Mouse (Mus musculus): Measurements from ENCODE around the gene Sar1a. TPM values are rescaled to one million over a fixed set of nuclear protein-coding genes. Genes with fewer than 3 reads are reported as not detected.

The Sar1a gene
- polyA plus RNA-seq (2014; fragmentation: Nextera tagmentation; extraction: Ambion mirVana) = 161 and 246 TPM in 2 replicates

DNA sequence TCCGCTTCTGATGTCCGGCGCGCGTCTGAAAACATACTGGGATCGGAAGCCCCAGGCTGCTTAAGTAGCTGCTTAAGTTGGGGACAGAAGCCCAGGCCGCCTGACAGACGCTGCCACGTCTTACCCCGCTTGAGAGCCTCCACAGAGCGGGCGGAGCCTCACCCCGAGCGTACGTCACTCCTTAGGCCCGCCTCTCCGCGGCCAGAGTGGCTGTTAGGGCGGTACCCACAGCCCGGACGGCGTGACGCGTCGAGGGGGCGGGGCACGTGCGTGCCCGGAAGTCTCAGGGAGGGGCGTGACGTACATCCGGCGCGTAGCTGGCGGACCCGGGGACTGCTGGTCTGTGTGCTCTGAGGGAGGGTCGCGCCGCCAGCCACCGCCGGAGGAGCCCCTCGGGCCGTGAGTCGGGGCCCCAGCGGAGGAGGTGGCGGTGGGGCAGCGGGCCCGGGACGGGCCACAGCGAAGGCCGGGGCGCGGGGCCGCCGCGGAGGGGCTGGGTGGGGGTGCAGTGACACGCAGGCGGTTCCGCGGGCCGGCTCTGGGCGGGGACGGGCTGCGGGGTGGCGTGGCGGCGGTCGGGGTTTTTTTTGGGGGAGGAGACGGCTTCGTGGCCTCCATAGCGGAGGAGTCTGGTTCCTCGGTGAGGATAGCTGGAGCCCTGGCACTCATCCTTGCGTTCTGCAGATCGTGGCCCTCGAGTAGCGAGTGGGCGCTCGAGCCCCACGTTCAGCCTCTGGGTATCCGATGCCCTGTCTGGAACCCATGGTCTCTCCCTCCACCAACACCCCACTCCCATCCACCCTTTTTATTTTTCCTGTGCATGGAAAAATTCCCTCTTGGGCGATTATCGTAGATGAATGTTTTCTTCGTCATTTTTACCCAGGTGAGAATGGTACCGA is at the start of gene Sar1a:
Sar1a (plus strand) TSS at position 285 of the 899 bp plus-strand sequence.
- peaks cover 14% of the 10 kb centered on the region for H3K36me3 ChIP-seq (ENCODE audit: control insufficient read depth, insufficient read depth, low read length)
- peaks cover 7% of the 10 kb centered on the region; the same call in 1 of the 2 replicates for H3K4me1 ChIP-seq (ENCODE audit: control insufficient read depth, insufficient read depth, low read length)
- peak within 1 kb of the TSS; percentile 95 for H3K4me3 ChIP-seq (ENCODE audit: low read length)
- peak within 1 kb of the TSS; percentile 73 for H3K4me2 ChIP-seq (replicated peaks; ENCODE audit: low read depth, low read length)
- H3K9me3 ChIP-seq (ENCODE audit: control insufficient read depth, low read length) = no peaks in the 10 kb centered on the region
- WGBS = under 1% methylated on average over 68 of the region's 84 CpGs
- peak; percentile 100 for ATAC-seq (ENCODE audit: low FRiP score, low TSS enrichment)
- H3K27ac ChIP-seq (ENCODE audit: low read depth, low read length) = peak within 1 kb of the TSS; percentile 76; the same call in 1 of the 2 replicates
- H3K27me3 ChIP-seq (ENCODE audit: control insufficient read depth, insufficient read depth, low read length) = no peaks in the 10 kb centered on the region
- H3K9ac ChIP-seq (ENCODE audit: low read depth, low read length) = peak within 1 kb of the TSS; percentile 95

DNA sequence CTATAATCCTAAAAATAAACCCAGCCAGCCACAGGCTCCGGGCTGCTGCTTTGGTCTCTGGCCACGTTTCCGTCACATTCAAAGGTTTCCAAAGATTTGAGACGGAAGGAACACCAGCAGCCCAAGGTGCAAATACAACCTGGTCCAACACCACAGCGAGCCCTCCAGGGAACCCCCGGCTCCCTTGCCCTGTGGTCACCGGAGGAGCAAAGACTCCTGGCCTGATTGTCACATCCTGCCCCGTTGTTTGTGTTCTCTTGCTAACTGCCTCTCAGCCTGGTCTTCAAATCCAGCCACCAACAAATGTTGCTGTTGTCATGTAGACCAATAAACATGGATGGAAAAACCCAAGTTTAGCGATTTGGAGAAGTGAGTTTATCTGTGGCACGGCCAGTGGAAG is 47.7 kb upstream of the Sar1a start:
- Histone ChIP-seq H3K9ac (ENCODE audit: low read depth, low read length) (no peak overlapping the region), H3K4me3 (ENCODE audit: low read length) (no peak overlapping the region), H3K4me1 (ENCODE audit: control insufficient read depth, insufficient read depth, low read length) (no peaks in the 10 kb centered on the region), H3K4me2 (replicated peaks; ENCODE audit: low read depth, low read length) (no peak overlapping the region), H3K27me3 (ENCODE audit: control insufficient read depth, insufficient read depth, low read length) (no peaks in the 10 kb centered on the region), H3K36me3 (ENCODE audit: control insufficient read depth, insufficient read depth, low read length) (no peaks in the 10 kb centered on the region), H3K9me3 (ENCODE audit: control insufficient read depth, low read length) (no peaks in the 10 kb centered on the region), H3K27ac (ENCODE audit: low read depth, low read length) (no peak overlapping the region)
- WGBS = 55% methylated on average over 10 of the region's 10 CpGs
- ATAC-seq (ENCODE audit: low FRiP score, low TSS enrichment) = no peak

DNA sequence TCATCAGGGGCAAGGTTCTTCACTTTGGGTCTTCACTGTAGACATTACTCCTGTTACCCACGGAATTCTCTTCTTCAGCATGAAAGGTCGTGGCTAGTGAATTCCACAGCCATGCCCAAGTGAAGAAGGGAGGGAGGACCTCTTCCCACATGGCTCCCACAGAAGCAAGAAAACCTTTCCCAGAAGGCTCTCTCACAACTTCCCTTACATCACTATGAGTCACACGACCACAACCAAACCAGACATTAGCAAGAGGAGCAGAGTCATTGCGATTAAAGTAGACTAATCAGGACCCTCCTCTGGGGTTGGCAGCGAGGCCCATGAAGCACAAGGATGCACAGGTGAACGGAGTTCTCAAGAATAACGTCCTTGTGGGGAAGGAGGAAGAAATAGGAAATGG is 43.0 kb upstream of the Sar1a start:
- Histone ChIP-seq H3K4me2 (replicated peaks; ENCODE audit: low read depth, low read length) (no peak overlapping the region), H3K27ac (ENCODE audit: low read depth, low read length) (no peak overlapping the region), H3K4me3 (ENCODE audit: low read length) (no peak overlapping the region), H3K4me1 (ENCODE audit: control insufficient read depth, insufficient read depth, low read length) (no peaks in the 10 kb centered on the region), H3K36me3 (ENCODE audit: control insufficient read depth, insufficient read depth, low read length) (no peaks in the 10 kb centered on the region), H3K9me3 (ENCODE audit: control insufficient read depth, low read length) (no peaks in the 10 kb centered on the region), H3K9ac (ENCODE audit: low read depth, low read length) (no peak overlapping the region), H3K27me3 (ENCODE audit: control insufficient read depth, insufficient read depth, low read length) (no peaks in the 10 kb centered on the region)
- ATAC-seq (ENCODE audit: low FRiP score, low TSS enrichment) = no peak
- 78% methylated on average over 7 of the region's 7 CpGs for WGBS

GRCm38 (mm10) chr10:61640363-61640762 is 39.7 kb upstream of the Sar1a start:
- no peak for ATAC-seq (ENCODE audit: low FRiP score, low TSS enrichment)
- H3K36me3 ChIP-seq (ENCODE audit: control insufficient read depth, insufficient read depth, low read length) = no peaks in the 10 kb centered on the region
- H3K27me3 ChIP-seq (ENCODE audit: control insufficient read depth, insufficient read depth, low read length) = no peaks in the 10 kb centered on the region
- no peaks in the 10 kb centered on the region for H3K4me1 ChIP-seq (ENCODE audit: control insufficient read depth, insufficient read depth, low read length)
- no peak overlapping the region for H3K4me3 ChIP-seq (ENCODE audit: low read length)
- H3K4me2 ChIP-seq (replicated peaks; ENCODE audit: low read depth, low read length) = no peak overlapping the region
- no peak overlapping the region for H3K27ac ChIP-seq (ENCODE audit: low read depth, low read length)
- 60% methylated on average over 4 of the region's 4 CpGs for WGBS
- no peaks in the 10 kb centered on the region for H3K9me3 ChIP-seq (ENCODE audit: control insufficient read depth, low read length)
- no peak overlapping the region for H3K9ac ChIP-seq (ENCODE audit: low read depth, low read length)

- no peak overlapping the region for H3K4me3 ChIP-seq (ENCODE audit: low read length)
- 53% methylated on average over 7 of the region's 7 CpGs for WGBS
- H3K4me1 ChIP-seq (ENCODE audit: control insufficient read depth, insufficient read depth, low read length) = 0 out of 2 replicates have a peak, but pooled peaks cover 8% of the 10 kb centered on the region
- H3K9ac ChIP-seq (ENCODE audit: low read depth, low read length) = no peak overlapping the region
- H3K36me3 ChIP-seq (ENCODE audit: control insufficient read depth, insufficient read depth, low read length) = no peaks in the 10 kb centered on the region; the same call in 1 of the 2 replicates
- H3K27me3 ChIP-seq (ENCODE audit: control insufficient read depth, insufficient read depth, low read length) = no peaks in the 10 kb centered on the region
- ATAC-seq (ENCODE audit: low FRiP score, low TSS enrichment) = no peak
- H3K4me2 ChIP-seq (replicated peaks; ENCODE audit: low read depth, low read length) = no peak overlapping the region
- no peaks in the 10 kb centered on the region for H3K9me3 ChIP-seq (ENCODE audit: control insufficient read depth, low read length)
- H3K27ac ChIP-seq (ENCODE audit: low read depth, low read length) = no peak overlapping the region
These were observed 33.5 kb upstream of the Sar1a start for GRCm38 (mm10) chr10:61646557-61646956.

DNA sequence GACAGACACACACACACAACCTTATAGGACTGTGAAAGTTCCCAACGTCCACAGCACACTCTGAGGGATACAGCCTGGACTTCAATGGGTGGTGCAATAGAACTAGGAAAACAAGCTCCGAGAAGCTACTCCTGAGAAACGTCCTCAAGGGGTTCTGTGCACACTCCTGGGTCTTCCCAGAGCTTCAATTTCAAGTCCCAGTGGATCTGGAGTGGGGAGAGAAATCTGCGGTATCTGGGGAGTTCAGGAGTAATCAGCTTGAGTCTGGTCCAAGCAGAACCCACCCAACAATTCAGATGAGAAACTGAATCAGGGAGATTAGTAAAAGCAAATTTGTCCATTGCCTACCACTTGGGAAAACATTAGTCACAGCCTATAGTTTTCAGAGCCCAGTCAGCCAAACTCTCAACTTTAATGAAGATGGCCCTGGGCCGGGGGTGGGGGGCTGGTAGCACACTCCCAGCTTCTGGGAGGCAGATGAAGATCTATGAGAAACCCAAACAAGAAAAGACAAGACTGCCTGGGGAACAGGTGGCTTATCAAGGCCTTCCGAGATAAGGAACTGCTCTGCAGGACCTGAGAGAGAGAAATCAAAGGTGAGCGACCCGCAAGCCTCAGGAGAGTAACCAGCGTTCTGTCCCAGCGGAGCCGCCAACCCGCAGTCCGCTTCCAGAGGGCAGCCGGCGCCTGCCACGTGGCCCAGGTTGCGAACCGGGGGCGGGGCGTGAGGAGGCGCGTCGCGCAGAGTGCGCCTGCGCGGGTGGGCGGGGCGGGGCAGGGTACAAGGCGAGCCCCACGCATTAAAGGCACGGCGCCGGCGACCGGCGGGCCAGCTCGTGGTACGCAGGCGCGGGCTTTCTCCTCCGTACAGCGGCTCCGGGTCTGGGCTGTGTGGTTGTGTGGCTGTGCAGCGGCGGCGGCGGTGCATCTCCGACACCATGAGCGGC is 32.0 kb upstream of the Sar1a start, which contains the start of gene Ppa1:
Ppa1 (plus strand) TSS at position 763 of the 947 bp plus-strand sequence.
- H3K4me3 ChIP-seq (ENCODE audit: low read length) = peak within 1 kb of the TSS; percentile 75
- 0 out of 2 replicates have a peak, but pooled peaks cover 8% of the 10 kb centered on the region for H3K4me1 ChIP-seq (ENCODE audit: control insufficient read depth, insufficient read depth, low read length)

DNA sequence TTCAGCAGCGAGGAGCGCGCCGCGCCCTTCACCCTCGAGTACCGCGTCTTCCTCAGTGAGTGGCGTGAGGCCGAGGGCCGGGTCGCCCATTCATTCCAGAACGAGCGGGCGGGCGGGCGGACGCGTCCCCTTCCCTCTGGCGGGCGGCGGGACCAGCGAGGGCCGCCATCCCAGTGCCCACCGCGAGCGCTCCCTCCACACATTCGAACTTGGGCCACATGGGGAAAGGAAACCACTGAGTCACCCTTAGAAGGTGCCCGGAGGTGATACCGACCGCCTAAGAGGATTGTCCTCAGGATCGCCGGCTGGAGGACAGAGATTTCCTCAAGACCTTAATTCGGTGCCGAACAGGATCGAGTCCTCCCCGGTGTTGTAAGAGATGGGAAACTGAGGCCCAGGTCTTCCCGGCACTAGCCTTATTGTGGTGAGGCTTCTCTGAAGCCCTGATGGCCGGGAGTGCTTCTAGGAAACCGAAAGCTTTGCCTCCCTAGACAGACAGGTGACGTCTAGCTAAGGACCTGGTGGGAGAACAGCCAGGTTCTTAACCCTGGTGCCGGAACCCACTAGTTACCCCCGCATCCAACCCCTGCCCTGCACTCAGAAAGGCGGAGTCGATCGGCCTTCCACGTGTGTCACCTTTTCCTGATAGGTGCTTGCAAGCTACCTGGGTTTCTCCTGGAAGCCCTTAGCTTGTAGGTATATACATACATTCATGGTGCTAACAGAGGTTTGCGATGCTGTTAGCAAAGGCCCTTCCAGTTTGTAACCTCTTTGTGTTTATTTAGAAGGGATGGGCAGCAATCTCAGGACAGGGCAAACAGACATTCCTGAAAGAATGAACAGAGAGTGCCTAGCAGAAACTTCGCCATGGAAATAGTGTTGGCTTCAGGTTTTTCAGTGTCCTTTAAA is 31.1 kb upstream of the Sar1a start:
- Histone ChIP-seq H3K27ac (ENCODE audit: low read depth, low read length) (peak overlapping the region; percentile 44), H3K4me1 (ENCODE audit: control insufficient read depth, insufficient read depth, low read length) (0 out of 2 replicates have a peak, but pooled peaks cover 8% of the 10 kb centered on the region), H3K27me3 (ENCODE audit: control insufficient read depth, insufficient read depth, low read length) (no peaks in the 10 kb centered on the region), H3K36me3 (ENCODE audit: control insufficient read depth, insufficient read depth, low read length) (peaks cover 12% of the 10 kb centered on the region; the same call in 1 of the 2 replicates), H3K9ac (ENCODE audit: low read depth, low read length) (peak overlapping the region; percentile 77), H3K9me3 (ENCODE audit: control insufficient read depth, low read length) (no peaks in the 10 kb centered on the region), H3K4me3 (ENCODE audit: low read length) (peak overlapping the region; percentile 75), H3K4me2 (replicated peaks; ENCODE audit: low read depth, low read length) (peak overlapping the region; percentile 86)
- under 1% methylated on average over 42 of the region's 49 CpGs for WGBS
- ATAC-seq (ENCODE audit: low FRiP score, low TSS enrichment) = no peak; the same call in 1 of the 2 replicates

More for the DNA sequence above, 32.0 kb upstream of the Sar1a start, which contains the start of gene Ppa1:
- Histone ChIP-seq H3K27me3 (ENCODE audit: control insufficient read depth, insufficient read depth, low read length) (no peaks in the 10 kb centered on the region), H3K9me3 (ENCODE audit: control insufficient read depth, low read length) (no peaks in the 10 kb centered on the region), H3K36me3 (ENCODE audit: control insufficient read depth, insufficient read depth, low read length) (peaks cover 8% of the 10 kb centered on the region; the same call in 1 of the 2 replicates), H3K4me2 (replicated peaks; ENCODE audit: low read depth, low read length) (peak within 1 kb of the TSS; percentile 86), H3K27ac (ENCODE audit: low read depth, low read length) (peak within 1 kb of the TSS; percentile 44), H3K9ac (ENCODE audit: low read depth, low read length) (peak within 1 kb of the TSS; percentile 77)
- peak; percentile 97 for ATAC-seq (ENCODE audit: low FRiP score, low TSS enrichment)
- WGBS = 1% methylated on average over 48 of the region's 50 CpGs

GRCm38 (mm10) chr10:61654105-61654504 is 26.0 kb upstream of the Sar1a start:
- H3K9me3 ChIP-seq (ENCODE audit: control insufficient read depth, low read length) = no peaks in the 10 kb centered on the region
- 0 out of 2 replicates have a peak, but pooled peaks cover 5% of the 10 kb centered on the region for H3K4me1 ChIP-seq (ENCODE audit: control insufficient read depth, insufficient read depth, low read length)
- H3K27ac ChIP-seq (ENCODE audit: low read depth, low read length) = no peak overlapping the region
- no peak overlapping the region for H3K4me3 ChIP-seq (ENCODE audit: low read length)
- no peak overlapping the region for H3K4me2 ChIP-seq (replicated peaks; ENCODE audit: low read depth, low read length)
- 90% methylated on average over 4 of the region's 4 CpGs for WGBS
- ATAC-seq (ENCODE audit: low FRiP score, low TSS enrichment) = no peak
- H3K36me3 ChIP-seq (ENCODE audit: control insufficient read depth, insufficient read depth, low read length) = peaks cover 15% of the 10 kb centered on the region; the same call in 1 of the 2 replicates
- H3K9ac ChIP-seq (ENCODE audit: low read depth, low read length) = no peak overlapping the region
- no peaks in the 10 kb centered on the region for H3K27me3 ChIP-seq (ENCODE audit: control insufficient read depth, insufficient read depth, low read length)
